Mouse (Mus musculus) lung, adult 18-20 months (tissue): ENCODE data around the gene Ttc28.

Source experiments
- DNase-seq, 2 experiments: peaks; one replicate each; pipeline ENCODE4 v3.0.0; 2022; ENCODE audit warnings: mixed read lengths in 2 of 2

Ttc28 gene

DNA sequence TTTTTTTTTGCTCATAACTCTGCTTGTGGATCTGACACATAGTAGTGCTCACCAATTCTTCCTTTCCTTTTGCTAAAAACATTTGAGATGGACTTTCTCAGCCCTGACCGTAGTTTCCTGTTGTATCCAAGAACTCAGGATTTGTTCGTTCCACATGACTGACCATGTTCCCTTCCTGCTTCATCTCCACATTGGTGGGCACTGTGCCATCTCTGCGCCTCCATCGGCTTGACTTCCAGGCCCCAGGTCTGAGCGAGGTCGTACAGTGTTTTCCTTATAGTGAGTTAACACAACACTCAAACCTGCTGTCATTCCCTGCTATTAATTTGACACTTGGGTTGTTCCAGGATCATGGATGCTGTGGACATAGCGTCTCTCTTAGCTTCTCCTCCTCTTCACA, 225.2 kb downstream of the Ttc28 start:
- DNase-seq: no peak

DNA sequence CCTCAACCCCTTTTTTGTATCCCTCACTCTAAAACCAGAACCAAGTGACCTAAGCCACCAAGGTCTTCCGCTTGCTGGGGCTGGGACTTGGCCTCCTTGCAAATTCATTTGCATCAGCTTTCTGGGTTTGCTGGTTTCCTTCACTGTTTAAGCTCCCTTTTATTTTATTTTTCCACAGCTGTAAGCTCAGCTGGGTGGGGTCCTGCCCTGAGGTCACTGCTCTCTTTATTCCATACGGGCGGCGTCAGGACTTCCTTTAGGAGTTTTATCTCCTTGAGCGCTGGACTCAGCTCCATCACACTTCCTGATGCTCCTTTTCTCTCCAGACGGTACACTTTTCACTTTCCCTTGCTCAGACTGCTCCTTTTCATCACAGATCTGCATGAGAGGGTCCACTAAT, 231.8 kb downstream of the Ttc28 start:
- DNase-seq: no peak

DNA sequence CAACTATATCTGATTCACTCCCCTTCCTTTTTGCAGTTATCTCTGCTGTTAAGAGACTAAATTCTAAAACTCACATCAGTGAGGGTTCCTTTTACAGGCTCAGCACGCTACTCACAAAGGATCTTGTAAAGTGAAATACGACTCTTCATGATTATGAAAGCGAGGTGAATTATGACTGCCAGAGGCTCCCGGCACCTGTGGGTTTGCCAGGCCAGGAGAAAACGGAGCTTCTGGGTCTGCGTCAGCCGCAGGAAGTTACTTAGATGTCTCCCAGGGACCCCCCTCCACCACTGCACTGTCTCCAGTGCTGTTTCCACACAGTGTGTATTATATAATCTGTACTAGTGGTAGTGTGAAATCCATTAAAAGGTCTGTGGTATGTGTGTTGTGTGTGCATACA, 233.6 kb downstream of the Ttc28 start:
- no peak for DNase-seq

DNA sequence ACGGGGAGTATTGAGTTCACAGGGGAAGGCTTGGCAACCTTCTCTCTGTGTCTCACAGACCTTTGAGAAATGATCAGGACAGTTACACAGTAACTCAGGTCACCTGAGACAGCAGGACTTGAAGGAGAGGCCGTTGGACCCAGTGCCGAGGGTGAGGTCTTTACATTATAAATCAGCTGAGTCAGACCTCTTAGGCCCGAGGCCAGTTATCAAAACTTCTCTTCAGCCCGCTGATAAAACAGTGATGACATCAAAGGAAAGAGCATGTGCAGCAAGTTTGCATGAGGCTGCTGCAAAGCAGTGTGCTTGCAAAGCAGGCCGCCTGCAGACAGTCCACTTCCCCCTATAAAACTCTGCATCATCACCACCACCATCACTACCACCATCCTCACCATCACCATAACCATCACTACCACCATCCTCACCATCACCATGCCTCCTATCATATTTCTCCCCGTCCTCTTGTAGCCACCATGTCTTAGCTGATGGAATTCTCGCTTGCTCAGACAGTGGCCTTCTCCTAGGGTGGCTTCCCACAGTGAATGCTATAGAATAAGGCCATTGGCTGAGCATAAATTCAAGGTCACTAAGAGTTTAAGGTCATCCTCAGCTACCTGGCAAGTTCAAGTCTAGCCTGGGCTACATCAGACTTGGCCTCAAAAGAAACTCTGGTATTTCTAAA, 234.2 kb downstream of the Ttc28 start:
- DNase-seq: no peak

DNA sequence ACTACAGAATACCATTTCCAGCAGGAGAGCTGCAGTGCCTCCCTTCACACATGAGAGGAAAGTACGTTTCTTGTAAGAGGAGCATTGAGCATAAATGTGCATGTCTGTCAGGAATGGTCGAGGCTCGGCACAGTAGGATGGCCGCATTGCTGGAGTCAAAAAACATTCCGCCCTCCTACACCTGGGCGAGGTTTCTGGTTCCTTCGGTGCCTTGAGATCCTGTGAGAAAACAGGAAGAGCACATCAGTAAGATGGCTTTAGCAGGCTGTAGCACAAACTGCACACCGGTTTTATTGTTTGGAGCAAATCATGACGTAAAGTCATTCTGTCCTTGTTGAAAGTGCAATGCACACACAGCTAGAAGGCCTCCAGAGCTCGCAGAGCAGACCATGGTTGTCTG, 235.0 kb downstream of the Ttc28 start:
- no peak for DNase-seq

DNA sequence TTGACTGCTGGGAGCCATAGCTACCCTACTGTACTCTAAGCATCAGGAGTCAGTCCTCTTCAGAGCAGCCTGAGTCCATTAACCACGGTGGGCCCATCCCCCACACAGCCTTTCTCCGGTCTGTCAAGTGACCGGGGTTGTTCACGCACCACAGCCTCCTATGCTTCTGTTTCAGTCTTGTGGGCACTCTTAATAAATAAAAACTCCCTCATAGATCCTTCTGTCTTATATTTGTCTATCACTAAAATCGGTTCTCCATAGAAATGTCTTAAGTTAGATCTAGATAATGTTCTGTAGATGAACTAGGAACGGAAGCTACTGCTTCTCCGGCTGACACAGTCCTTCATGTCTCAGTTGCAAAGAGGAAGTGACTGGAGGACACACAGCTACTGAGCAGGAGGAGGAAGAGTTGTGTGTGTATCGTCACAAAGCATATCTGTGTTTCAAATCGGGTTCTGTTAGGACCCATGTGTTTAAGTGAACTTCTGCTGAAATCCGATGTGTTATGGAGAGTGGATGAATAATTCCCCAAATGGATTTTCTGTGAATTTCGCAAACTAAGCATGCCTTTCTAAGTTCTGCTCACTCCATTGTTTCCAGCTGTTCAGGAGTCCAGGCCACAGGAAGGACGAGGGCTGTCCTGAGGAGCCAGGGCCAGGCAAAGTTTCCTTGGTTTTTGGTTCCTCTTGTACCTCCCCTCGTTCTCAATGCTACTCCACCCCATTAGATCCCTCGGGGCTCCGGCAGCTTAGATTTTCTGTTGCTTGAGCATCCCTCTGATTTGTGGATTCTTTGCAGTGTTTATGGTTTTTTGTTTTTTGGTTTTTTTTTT, 236.1 kb downstream of the Ttc28 start:
- DNase-seq: no peak

DNA sequence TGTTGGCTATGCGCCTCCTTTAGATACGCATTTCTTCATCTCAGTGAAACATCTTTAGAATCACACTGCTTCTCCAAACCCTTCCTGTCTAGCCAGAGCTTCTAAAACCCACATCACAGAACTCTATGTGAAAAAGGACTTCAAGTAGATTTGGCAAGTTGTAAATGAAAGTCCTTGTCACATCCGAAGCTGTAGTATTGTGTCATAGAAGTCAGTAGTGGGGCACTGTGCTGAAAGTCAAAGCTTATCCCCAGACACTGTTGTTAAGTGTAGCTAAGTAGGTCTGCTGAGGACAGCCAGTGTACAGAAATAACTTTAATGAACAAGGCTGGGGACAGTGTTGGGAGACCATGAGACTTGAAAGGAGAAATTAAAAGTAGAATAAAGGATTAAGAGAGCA, 240.2 kb downstream of the Ttc28 start:
- DNase-seq: no peak

DNA sequence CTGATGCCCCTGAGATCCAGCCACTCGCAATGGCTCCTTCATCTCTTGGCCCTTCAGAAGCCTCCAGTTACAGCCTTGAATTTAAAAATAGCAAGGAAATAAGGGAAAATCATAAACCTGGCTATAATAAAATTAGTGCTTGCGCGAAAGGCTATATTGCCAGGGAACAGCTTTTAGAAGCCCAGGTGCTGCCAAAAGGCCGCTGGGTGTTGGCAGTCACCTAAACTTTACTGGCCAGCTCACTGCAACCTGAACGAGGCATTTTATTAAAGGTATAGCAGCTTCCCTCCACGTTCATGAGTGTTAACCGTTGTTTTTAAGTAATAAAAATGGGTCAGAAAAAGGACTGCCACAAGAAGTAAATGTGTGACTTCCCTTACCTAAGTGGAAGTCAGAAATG, 240.7 kb downstream of the Ttc28 start:
- DNase-seq: no peak

DNA sequence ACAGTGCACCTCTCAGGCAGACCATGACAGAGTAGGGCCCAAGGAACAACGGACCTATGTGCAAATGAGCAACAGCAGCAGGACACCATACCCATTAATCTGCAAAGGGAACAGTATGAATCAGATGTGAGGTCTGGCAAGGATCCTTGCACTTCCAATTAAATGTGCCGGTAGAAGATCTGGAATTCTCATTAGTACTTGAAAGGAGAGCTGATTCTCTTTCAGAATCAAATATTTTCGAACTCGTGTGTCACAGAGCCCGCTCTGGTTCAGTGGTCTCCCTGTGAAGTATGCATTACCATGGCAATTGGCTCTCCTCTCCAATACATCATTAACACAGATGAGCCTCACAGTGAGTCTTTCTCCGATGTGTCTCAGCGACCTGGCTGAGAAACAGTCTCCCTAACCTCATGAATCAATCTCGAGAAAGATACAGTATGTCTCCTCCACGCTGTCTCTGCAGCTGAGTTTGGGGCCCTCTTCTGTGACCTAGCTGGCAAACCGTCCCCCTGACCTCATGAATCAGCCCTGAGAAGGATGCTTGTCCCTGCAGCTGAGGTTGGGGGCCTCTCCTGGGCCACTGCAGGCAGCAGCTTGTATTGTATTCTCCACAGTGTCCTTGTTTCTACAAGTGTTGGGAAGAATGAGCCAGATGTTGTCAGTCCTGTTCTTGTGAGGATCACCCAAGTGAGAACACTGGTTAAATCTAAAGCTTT, 241.3 kb downstream of the Ttc28 start:
- no peak for DNase-seq

- DNase-seq: no peak
Observed at GRCm38 (mm10) chr5:111122332-111123049, 242.9 kb downstream of the Ttc28 start.

DNA sequence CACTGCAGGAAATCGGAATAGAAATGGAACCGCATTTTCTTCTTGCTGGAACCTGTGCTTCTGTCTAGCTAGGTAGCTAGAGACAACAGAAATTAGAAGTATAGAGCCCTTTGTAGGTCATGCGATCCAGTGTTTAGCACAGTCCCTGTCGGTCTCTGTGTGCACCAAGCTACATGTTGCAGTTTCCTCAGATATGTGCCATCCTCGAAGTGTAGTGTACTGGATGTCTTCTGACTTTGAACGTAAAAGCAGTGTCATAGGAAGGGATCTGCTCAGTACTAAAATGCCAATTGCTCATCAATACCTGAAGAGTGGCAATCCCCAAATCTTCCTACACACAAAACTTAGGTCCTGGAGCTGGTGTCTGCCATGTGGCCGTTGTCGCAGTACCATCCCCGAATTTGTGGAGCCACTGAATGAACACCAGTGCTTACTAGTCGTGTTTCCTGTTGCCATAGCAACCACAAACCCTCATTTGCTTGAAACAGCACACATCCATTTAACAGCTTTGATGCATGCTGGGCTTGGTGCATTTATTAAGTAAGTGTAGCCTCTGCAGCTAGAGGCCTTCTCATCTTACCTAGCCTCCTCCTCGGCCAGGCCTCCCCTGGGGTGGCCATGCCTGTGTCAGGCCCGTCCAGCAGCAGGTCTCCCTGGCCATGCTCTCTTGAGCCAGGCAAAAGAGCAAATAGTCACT, 243.6 kb downstream of the Ttc28 start:
- no peak for DNase-seq

DNA sequence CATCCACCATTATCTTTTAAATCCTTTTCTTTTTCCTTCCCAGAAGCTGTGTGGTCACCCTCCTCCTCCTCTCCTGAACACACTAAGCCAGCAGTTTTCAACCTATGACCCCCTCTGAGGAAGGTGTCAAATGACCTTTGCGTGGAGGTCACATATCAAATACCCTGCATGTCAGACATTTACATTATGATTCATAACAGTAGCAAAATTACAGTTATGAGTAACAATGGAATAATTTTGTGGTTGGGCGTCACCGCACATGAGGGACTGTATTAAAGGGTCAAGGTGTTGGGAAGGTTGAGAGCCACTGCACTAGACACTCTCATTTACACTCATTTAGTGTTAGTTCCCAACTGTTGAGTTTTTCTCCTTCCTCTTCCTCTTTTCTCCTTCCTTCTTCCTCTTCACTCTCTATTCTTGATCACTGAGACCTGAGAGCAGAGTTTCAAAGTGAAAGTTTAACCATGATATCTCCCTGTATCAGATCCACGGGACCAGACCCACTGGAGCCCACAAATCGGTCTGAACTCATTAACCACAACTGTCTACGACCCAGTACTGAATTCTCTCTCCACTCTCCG, 245.1 kb downstream of the Ttc28 start:
- DNase-seq: no peak

DNA sequence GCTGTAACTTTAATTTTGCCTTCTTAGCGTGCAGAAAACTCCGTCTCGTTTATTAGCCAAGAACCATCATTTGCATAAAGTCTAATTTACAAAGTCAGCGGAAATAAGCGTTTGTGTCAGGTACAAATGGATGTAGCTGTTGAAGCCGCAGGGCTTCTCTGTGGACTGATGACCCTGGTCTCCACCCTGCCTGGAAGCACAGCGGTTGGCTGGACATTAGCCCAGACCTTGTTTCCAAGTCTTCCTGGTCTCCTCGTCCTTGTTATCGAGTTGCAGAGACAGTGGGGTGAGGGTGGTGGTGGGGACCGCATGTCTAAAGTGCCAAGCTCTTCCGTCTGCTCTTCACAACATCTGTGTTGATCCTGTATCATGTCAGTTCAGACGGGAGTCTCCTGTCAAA, 246.1 kb downstream of the Ttc28 start:
- no peak for DNase-seq

DNA sequence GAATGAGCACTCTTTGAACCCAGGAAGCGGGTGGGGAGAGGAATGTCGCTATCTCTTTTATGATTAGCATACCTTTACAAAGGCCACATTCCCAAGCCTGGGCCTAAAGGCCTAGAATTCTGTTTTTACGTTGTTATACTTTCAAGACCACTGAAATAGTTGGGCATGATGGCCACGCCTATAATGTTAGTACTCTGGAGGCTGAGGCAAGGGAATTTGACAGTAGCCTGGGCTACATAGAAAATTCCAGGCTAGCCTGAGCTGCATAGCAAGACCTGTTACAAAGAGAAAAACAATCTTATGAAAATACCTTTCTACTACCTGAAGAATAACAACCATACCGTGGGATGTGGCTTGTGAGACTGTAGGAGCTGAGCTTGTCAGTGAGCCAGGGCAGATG, 248.2 kb downstream of the Ttc28 start:
- no peak for DNase-seq

- DNase-seq: no peak
Observed at GRCm38 (mm10) chr5:111130121-111130520, 250.5 kb downstream of the Ttc28 start.

GRCm38 (mm10) chr5:111131561-111131960, 252.0 kb downstream of the Ttc28 start:
- DNase-seq: no peak

DNA sequence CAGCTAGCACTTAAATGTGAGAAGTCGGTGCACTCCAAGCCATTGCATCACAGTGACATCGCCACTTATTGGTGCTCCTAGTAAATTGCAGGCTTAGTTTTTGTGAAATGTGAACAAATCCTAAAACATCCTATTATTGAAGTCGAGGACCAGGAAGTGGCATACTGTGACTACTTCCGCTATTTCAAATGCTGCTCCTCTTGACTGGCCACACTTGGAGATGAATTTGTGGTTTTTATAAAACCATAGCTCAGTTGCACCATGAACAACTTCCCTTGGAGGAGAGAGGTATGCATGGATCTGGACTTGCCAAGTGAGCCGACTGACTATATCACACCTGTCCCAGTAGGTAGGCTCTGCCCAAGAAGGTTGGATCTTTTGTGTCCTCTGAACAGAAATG, 253.5 kb downstream of the Ttc28 start:
- no peak for DNase-seq

- no peak for DNase-seq
Observed at GRCm38 (mm10) chr5:111133754-111134153, 254.2 kb downstream of the Ttc28 start.

GRCm38 (mm10) chr5:111137283-111137682, 257.7 kb downstream of the Ttc28 start:
- no peak for DNase-seq

DNA sequence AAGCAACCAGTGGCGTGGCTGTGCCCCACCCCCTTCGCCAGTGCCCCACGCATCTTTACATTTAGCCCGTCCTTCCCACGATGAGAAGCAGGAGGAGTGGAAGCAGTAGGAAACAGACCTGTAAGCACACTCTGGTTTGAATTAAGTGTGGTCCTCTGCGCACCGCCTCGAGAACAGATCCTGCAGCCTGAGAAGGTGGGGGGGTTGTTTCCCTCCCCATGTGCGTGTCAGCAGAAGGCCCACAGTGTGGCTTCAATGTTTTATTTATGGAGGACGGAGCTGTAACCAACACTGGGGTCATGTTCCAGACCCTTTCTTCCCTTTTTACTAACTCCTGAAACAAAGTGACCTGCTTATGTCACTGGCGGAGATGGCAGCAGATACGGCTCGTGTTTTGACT, 258.1 kb downstream of the Ttc28 start:
- no peak for DNase-seq

- no peak for DNase-seq
Observed at GRCm38 (mm10) chr5:111138239-111138833, 258.7 kb downstream of the Ttc28 start.
